Mouse (Mus musculus) bone marrow macrophage, adult 2 months (primary cell): ENCODE results near the gene 4930583I09Rik.

Source experiments
- CTCF ChIP-seq: IDR thresholded peaks from 2 replicates; pipeline ENCODE4 v1.5.1; 2012; ENCODE audit warnings: low read depth, mild to moderate bottlenecking, low read length, moderate library complexity
- POLR2A ChIP-seq: IDR thresholded peaks from 2 replicates; pipeline ENCODE4 v1.6.1; 2012; ENCODE audit warnings: mild to moderate bottlenecking, low read depth, low read length, borderline replicate concordance

- TF ChIP-seq CTCF, result no peak
- TF ChIP-seq POLR2A, result no peak
Measured at GRCm38 (mm10) chr17:64802956-64803275, 33.0 kb downstream of the 4930583I09Rik start.
